Mouse (Mus musculus) G1E (cell line): ENCODE measurements around the gene Gm43517. TPM values are rescaled to one million over a fixed set of nuclear protein-coding genes. Genes with fewer than 3 reads are reported as not detected.

Experiments used
- ATAC-seq: 2 replicates; pipeline ENCODE4 v1.8.0; 2016; ENCODE audit warnings: mild to moderate bottlenecking; ENCODE audit not compliant: insufficient number of reproducible peaks, poor library complexity, low FRiP score, severe bottlenecking; ENCODE audit errors: extremely low read depth
- DNase-seq: peaks from one replicate; pipeline ENCODE4 v3.0.0; 2012; ENCODE audit warnings: low spot score
- H3K27me3 ChIP-seq: 2 replicates; pipeline ENCODE4 v1.6.1; 2012; ENCODE audit warnings: mild to moderate bottlenecking, low read length, inconsistent platforms; ENCODE audit not compliant: insufficient read depth
- H3K36me3 ChIP-seq: replicated peaks from 2 replicates; pipeline ENCODE3; 2012; ENCODE audit warnings: mild to moderate bottlenecking, inconsistent platforms
- H3K4me1 ChIP-seq: 2 replicates; pipeline ENCODE4 v1.6.1; 2012; ENCODE audit warnings: low read depth, low read length, inconsistent platforms, mixed read lengths; ENCODE audit not compliant: insufficient read depth
- H3K4me3 ChIP-seq: 2 replicates; pipeline ENCODE4 v1.5.1; 2012; ENCODE audit warnings: low read depth, mild to moderate bottlenecking, inconsistent platforms, low read length, moderate library complexity, mixed read lengths
- H3K9me3 ChIP-seq: replicated peaks from 2 replicates; pipeline ENCODE4 v1.6.1; 2012; ENCODE audit warnings: inconsistent platforms
- CTCF ChIP-seq: IDR thresholded peaks from 2 replicates; pipeline ENCODE4 v1.5.1; 2012; ENCODE audit warnings: low read depth, low read length, inconsistent platforms, mixed read lengths
- GATA1 ChIP-seq: IDR thresholded peaks from 2 replicates; pipeline ENCODE4 v1.6.1; 2012; ENCODE audit warnings: borderline replicate concordance, low read length, inconsistent platforms, mixed read lengths
- GATA2 ChIP-seq: IDR thresholded peaks from 2 replicates; pipeline ENCODE4 v1.6.1; 2012; ENCODE audit warnings: low read depth, low read length, inconsistent platforms, borderline replicate concordance
- POLR2AphosphoS5 ChIP-seq: IDR thresholded peaks from 2 replicates; pipeline ENCODE4 v1.6.1; 2012; ENCODE audit warnings: low read depth, low read length, inconsistent platforms; ENCODE audit not compliant: insufficient replicate concordance
- TAL1 ChIP-seq: conservative IDR thresholded peaks from 2 replicates; pipeline ENCODE4 v1.6.1; 2012; ENCODE audit warnings: low read depth, low read length, inconsistent platforms, mixed read lengths
- polyA plus RNA-seq: library from polyadenylated mRNA; stranded (reverse); fragments of >175 nt; gene quantifications from 2 replicates; pipeline ENCODE4 v1.2.3, GENCODE M21; 2012
- total RNA-seq, 2 experiments: library from RNA; stranded (forward) in 1 of 2; stranded (reverse) in 1 of 2; fragments of 200-1000 nt in 1 of 2; fragments of >200 nt in 1 of 2; fragmentation: Nextera tagmentation in 1 of 2; gene quantifications; 2 replicates each; pipeline ENCODE4 v1.2.3; 2014 to 2017

Gm43517 gene
- total and polyA plus RNA-seq, 3 experiments: 0.16 TPM; not detected in 2

DNA sequence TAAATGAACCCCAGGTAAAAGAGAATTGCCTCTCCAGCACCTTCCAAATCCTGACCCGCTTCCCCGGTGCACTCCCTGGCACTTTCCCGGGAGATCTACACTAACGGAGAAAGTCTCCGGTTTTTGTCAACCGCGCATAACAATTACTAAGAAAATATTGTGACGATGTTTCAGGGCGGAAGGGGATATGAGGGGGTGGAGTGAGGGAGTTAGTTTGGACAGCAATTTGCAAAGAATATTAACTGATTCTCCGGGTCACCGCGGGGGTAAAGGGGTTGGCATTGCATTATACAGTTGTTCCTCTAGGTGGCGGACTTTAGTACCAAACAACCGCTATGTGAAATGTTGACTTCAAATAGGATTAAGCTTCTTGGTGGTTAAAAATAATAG lies 10.4 kb upstream of the Gm43517 start:
- no peak overlapping the region for H3K4me3 ChIP-seq
- H3K4me1 ChIP-seq: no peaks in the 10 kb centered on the region
- TF ChIP-seq GATA1 (no peak), CTCF (0 out of 2 replicates have a peak, but pooled peaks have one; percentile 9), POLR2AphosphoS5 (no peak), TAL1 (no peak), GATA2 (no peak)
- DNase-seq (no peak), ATAC-seq (no peak)
- peaks cover 2% of the 10 kb centered on the region; the same call in 1 of the 2 replicates for H3K9me3 ChIP-seq
- H3K27me3 ChIP-seq: peaks cover 2% of the 10 kb centered on the region; the same call in 1 of the 2 replicates
- H3K36me3 ChIP-seq: no peaks in the 10 kb centered on the region

DNA sequence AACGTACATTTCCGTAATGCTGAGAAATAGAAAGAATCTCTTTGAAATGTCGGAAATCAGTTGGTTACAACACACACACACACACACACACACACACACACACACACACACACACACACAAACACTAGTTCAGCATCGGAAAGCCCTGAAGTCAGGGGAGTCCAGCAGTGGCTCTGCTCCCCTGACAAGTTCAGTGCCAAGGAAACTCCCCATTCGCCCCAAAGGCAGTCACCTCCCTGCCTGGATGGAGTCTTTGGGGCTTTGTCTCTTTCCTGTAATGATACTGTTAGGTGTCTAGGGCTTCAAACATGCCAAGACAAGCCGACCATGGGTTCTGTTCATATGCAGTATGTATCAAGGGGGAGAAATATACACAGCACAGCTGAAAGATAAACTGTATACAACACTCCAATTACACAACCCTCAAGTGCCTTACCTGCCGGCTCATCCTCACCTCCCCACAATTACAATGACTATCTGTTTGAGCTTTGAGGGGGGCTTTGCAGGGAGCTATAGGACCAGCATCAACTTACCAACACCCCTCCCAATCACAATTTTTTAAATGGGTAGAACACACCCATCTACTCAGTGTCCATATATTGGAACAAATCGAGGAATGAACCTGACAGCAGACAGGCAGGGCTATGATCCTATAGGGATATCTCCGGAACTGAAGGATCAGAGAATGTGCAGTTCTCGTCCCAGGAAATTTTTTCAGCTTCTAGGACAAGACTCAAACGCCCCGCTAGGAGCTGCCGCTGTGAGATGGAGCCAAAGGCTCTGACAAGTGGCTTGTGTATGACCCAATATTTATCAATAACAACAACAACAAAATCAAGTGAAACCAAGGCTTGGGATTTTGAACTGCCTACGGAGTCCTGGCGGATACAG lies 9.3 kb upstream of the Gm43517 start:
- DNase-seq (no peak), ATAC-seq (no peak)
- peaks cover 2% of the 10 kb centered on the region; the same call in 1 of the 2 replicates for H3K9me3 ChIP-seq
- H3K27me3 ChIP-seq: peaks cover 2% of the 10 kb centered on the region; the same call in 1 of the 2 replicates
- no peak for TF ChIP-seq POLR2AphosphoS5
- TF ChIP-seq GATA2: no peak
- TF ChIP-seq CTCF: no peak
- TF ChIP-seq GATA1: no peak
- no peak for TF ChIP-seq TAL1
- H3K36me3 ChIP-seq: no peaks in the 10 kb centered on the region
- H3K4me3 ChIP-seq: no peak overlapping the region
- H3K4me1 ChIP-seq: no peaks in the 10 kb centered on the region

DNA sequence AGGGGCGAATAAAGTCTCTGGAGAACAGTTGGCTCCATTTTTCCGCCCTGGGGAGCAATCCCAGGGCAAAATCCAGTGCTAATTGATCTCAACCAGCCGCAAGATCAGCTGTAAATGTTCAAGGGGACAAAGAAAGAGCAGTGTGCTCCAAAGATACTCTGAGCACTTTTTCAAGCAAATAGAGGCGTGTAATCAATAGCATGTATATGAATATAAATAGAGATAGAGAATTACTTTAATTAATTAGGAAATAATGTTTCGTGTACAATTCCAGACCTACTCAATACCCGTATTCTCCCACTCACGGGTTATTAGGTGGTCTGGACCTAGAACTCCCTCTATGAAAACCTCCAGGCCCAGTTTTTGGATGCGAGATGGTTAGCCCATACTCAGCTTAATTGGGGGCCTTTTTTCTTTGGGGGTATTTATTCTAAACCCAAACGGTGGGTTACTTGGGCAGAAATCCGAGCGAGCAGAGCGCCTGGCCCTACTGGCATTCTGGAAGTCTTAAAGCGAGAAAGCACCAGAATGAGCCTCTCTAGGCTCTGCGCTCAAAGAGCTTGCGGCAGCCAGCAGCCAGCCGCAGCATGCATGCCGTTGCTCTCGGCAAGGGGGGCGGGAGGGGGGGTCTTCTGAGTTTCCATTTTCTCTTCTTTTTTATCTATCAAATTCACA lies 8.5 kb upstream of the Gm43517 start:
- peaks cover 2% of the 10 kb centered on the region; the same call in 1 of the 2 replicates for H3K27me3 ChIP-seq
- DNase-seq: no peak
- no peaks in the 10 kb centered on the region for H3K36me3 ChIP-seq

DNA sequence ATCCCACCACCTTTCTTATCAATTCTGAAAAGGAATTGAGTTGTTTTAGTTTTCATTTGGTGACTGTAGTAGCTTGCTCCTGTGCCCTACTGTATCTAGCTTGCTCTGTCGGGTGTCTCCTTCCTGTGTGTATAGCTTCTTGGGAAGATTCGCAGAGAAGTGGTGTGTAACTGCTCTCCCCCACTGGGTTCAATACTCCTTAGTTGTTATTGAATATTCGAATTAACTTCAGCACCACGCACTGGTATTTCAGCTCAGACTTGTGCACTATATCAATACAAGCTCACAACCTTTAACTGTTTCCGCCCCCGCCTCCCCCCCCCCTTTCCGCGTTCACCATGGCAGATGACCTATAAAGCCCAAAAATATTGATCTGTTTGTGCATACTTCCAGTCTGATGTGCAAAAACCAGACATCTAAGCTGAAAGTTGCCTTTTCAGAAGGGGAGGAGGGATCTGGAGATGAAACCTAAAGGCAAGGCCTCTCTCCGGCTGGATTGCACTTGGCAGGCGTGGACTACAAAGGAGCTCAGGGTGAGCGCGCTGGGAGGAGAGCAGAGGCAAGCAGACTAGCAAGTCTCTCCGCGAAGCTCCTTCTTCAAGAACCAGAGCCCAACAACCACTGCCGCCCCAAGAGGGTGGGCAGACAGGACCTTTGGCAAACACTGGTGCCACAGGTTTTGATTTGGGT lies 7.5 kb upstream of the Gm43517 start:
- no peak for ATAC-seq
- H3K27me3 ChIP-seq: peaks cover 2% of the 10 kb centered on the region; the same call in 1 of the 2 replicates
- TF ChIP-seq GATA1: no peak
- TF ChIP-seq TAL1: no peak
- no peak for TF ChIP-seq GATA2
- no peak for TF ChIP-seq POLR2AphosphoS5
- TF ChIP-seq CTCF: no peak
- no peak overlapping the region for H3K4me3 ChIP-seq
- no peaks in the 10 kb centered on the region for H3K36me3 ChIP-seq
- H3K9me3 ChIP-seq: peaks cover 8% of the 10 kb centered on the region; the same call in 1 of the 2 replicates
- no peak for DNase-seq
- H3K4me1 ChIP-seq: no peaks in the 10 kb centered on the region

More for the DNA sequence above, 8.5 kb upstream of the Gm43517 start:
- no peak for ATAC-seq
- H3K4me1 ChIP-seq: no peaks in the 10 kb centered on the region
- no peak overlapping the region for H3K4me3 ChIP-seq
- H3K9me3 ChIP-seq: peaks cover 2% of the 10 kb centered on the region; the same call in 1 of the 2 replicates
- TF ChIP-seq GATA1 (no peak), TAL1 (no peak), GATA2 (no peak), CTCF (no peak), POLR2AphosphoS5 (no peak)

DNA sequence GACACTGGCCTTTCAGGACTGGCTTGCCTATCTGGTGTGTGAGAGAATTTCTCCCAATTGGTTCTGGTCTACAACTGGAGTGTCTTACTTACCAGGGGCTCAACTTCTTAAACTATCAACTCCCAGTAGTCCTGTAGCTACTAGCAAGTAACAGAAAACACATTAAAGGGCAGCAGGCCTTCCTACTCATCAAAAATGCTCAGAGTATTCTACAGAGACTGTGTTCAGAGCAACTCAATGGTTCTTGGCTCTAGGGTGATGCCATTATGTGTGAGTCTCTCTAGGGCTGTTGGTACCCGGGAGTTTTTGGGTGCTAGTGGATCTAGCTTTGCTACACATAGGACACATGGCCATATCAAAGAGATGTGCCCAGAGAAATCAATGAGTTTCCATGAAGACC lies 6.1 kb upstream of the Gm43517 start:
- ATAC-seq: no peak
- Histone ChIP-seq H3K27me3 (peaks cover 4% of the 10 kb centered on the region; the same call in 1 of the 2 replicates), H3K4me3 (no peak overlapping the region), H3K4me1 (no peaks in the 10 kb centered on the region), H3K9me3 (peaks cover 22% of the 10 kb centered on the region), H3K36me3 (no peaks in the 10 kb centered on the region)
- DNase-seq: no peak
- TF ChIP-seq CTCF (no peak), POLR2AphosphoS5 (no peak), TAL1 (no peak), GATA1 (no peak), GATA2 (no peak)

DNA sequence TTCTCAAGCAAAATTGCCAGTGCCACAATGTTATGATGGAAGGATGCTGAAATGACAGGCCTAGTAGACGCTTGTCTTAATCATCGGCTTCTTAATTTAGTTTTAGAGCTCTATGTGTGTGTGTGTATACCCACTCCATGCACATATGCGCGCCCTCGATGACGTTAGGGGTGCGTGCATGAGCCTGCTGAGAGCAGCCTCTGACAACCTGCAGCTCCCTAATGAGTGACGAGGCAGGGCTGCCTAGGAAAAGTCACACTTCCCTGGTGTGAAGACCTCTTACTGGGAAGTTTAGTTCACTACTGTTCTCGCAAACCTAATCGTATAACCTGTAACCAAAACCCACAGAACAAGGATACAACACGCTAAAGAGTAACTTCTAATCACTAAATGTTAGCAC lies 5.5 kb upstream of the Gm43517 start:
- Histone ChIP-seq H3K36me3 (no peaks in the 10 kb centered on the region), H3K4me1 (no peaks in the 10 kb centered on the region), H3K4me3 (no peak overlapping the region), H3K27me3 (peaks cover 4% of the 10 kb centered on the region; the same call in 1 of the 2 replicates), H3K9me3 (peaks cover 27% of the 10 kb centered on the region)
- ATAC-seq (no peak), DNase-seq (no peak)
- TF ChIP-seq TAL1: no peak
